Mouse (Mus musculus) intestine, embryonic 16.5 days (tissue): ENCODE data around the gene Lsm7. TPM values are rescaled to one million over a fixed set of nuclear protein-coding genes. Genes with fewer than 3 reads are reported as not detected.
"Not testable (repeated sequence)": the region's sequence is repeated elsewhere in the genome, so short reads cannot be mapped to it uniquely, and the experiment has no call there.

ENCODE experiments used
- ATAC-seq: fragments of 200-750 bp; cut with Nextera tagmentation; 2 replicates; pipeline ENCODE4 v1.8.0; 2017; ENCODE audit warnings: moderate TSS enrichment, moderate library complexity
- H3K27ac ChIP-seq: fragments of 300-500 bp; sonication (generic); 2 replicates; pipeline ENCODE4 v1.5.1; 2014; ENCODE audit warnings: mild to moderate bottlenecking, low read length
- H3K27me3 ChIP-seq: fragments of 300-500 bp; sonication (generic); replicated peaks from 2 replicates; pipeline ENCODE4 v1.6.1; 2014; ENCODE audit warnings: low read length, control low read depth, mixed read lengths; ENCODE audit not compliant: control insufficient read depth, insufficient read depth
- H3K36me3 ChIP-seq: fragments of 300-500 bp; sonication (generic); 2 replicates; pipeline ENCODE4 v1.6.1; 2014; ENCODE audit warnings: low read length, control low read depth; ENCODE audit not compliant: control insufficient read depth, insufficient read depth
- H3K4me1 ChIP-seq: fragments of 300-500 bp; sonication (generic); 2 replicates; pipeline ENCODE4 v1.6.1; 2014; ENCODE audit warnings: low read length, control low read depth, mixed read lengths; ENCODE audit not compliant: control insufficient read depth, insufficient read depth
- H3K4me2 ChIP-seq: fragments of 300-500 bp; sonication (generic); 2 replicates; pipeline ENCODE4 v1.6.1; 2014; ENCODE audit warnings: low read depth, low read length, control low read depth
- H3K4me3 ChIP-seq: fragments of 300-500 bp; sonication (generic); 2 replicates; pipeline ENCODE4 v1.5.1; 2014; ENCODE audit warnings: mild to moderate bottlenecking, low read length
- H3K9ac ChIP-seq: fragments of 300-500 bp; sonication (generic); 2 replicates; pipeline ENCODE4 v1.6.1; 2014; ENCODE audit warnings: low read depth, low read length
- H3K9me3 ChIP-seq: fragments of 300-500 bp; sonication (generic); 2 replicates; pipeline ENCODE4 v1.6.1; 2016; ENCODE audit warnings: low read length, control low read depth; ENCODE audit not compliant: control insufficient read depth
- WGBS: fragments of 180-500 bp; shearing (Covaris S2); extraction: QIAGEN DNeasy Blood & Tissue Kit; methylation state at CpG from one replicate; pipeline ENCODE4 v1.1.7; 2014; 5-methylcytosine and 5-hydroxymethylcytosine counted together
- polyA plus RNA-seq: library from polyadenylated mRNA; unstranded; fragments of >200 nt; fragmentation: Nextera tagmentation; extraction: Ambion mirVana; gene quantifications from 2 replicates; pipeline ENCODE4 v1.2.1, GENCODE M21; 2015

Lsm7 gene
- polyA plus RNA-seq, 1 experiment from 2014 or later: 240 TPM

DNA sequence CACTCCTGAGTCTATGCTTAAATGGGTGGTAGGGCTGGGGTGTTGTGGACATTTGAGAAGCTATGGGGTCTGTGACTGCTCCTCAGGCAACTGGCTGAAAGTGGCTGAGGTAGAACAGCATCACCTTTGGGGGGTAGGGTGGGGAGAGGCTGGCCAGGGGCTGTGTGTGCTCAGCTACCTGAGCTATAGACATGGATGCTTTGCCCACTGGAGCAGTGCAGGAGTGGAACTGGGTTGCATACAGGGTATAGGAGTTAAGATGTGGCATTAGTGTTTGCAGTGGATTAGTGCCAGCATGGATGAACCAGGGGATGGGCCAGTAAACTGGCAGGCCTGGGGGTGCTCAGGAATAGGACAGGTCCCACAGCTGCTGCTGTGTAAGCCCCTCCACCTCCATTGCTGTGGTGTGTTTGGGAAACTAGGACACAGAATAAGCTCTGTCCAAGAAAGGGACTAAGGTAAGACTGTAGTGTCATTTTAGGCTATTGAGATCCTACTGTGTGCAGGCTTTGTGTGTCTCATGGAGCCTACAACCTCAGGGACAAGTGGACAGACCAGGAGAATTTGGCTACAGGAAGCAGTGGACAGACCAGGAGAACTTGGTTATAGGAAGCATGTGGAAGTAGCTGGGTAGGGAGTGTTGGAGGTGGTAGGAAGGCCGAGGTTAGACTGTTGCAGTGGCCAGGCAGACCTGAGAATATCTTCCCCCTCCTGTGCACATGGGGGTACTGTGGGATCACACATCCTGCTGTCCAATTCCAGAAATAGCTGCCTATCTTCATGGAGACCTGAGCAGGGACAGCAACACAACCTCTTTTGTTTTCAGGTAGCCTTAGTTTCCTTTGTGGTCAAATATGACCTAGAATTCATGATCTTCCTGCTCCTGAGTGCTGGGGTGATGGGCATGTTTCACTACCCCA lies 25.4 kb downstream of the Lsm7 start:
- no peak overlapping the region for H3K4me2 ChIP-seq
- no peak overlapping the region for H3K9ac ChIP-seq
- peaks cover 4% of the 10 kb centered on the region; the same call in 1 of the 2 replicates for H3K36me3 ChIP-seq
- peaks cover 26% of the 10 kb centered on the region for H3K4me1 ChIP-seq
- 64% methylated on average over 1 of the region's 1 CpGs for WGBS
- no peak overlapping the region for H3K4me3 ChIP-seq
- no peak for ATAC-seq
- H3K27ac ChIP-seq: no peak overlapping the region
- peaks cover 13% of the 10 kb centered on the region for H3K27me3 ChIP-seq
- no peaks in the 10 kb centered on the region for H3K9me3 ChIP-seq

DNA sequence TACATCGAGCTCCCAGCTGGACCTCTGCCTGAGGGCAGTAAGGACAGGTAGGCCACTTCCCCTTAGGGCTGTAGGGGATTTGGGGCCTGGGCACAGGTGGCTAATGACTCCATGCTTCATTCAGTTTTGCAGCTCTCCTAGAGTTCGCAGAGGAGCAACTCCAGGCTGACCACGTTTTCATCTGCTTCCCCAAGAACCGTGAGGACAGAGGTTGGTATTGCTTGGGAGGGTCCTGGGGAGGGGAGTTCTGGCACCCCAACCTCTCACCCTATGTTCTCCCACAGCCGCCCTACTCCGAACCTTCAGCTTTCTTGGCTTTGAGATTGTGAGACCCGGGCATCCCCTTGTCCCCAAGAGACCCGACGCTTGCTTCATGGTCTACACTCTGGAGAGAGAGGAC lies 26.4 kb downstream of the Lsm7 start:
- H3K9ac ChIP-seq, H3K27me3 ChIP-seq, H3K36me3 ChIP-seq, H3K27ac ChIP-seq, ATAC-seq, H3K9me3 ChIP-seq, H3K4me3 ChIP-seq: not testable (repeated sequence)
- WGBS: 83% methylated on average over 9 of the region's 9 CpGs
- Histone ChIP-seq H3K4me1 (peaks cover 26% of the 10 kb centered on the region), H3K4me2 (peak overlapping the region; percentile 93; the same call in 1 of the 2 replicates)

DNA sequence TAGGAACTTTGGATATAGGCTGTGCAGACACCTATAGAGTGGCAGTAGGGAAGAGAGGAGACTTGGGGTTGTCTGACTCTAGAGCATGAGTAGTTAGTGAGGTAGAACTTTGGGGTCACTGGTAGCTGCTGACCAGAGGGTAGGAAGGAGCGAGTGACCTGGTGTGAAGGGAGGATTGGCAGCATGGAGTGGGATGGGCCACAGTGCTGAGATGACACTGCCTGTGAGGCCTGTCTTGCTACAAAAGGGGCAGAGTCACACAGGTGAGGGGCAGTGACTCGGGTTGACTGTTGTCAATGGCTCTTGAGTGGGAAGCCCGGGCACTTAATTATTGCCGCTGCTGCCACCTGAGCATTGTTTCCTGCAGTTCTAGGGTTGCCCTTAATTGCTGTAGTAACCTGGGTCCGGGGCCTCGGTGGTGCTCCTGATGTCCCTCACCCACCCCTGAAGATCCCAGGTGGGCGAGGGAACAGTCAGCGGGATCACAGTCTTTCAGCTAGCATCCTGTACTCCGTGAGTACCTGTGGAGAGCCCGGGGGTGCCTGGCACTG lies 27.1 kb downstream of the Lsm7 start:
- no peak for ATAC-seq
- WGBS: 66% methylated on average over 10 of the region's 10 CpGs
- peak overlapping the region; percentile 73 for H3K4me3 ChIP-seq

DNA sequence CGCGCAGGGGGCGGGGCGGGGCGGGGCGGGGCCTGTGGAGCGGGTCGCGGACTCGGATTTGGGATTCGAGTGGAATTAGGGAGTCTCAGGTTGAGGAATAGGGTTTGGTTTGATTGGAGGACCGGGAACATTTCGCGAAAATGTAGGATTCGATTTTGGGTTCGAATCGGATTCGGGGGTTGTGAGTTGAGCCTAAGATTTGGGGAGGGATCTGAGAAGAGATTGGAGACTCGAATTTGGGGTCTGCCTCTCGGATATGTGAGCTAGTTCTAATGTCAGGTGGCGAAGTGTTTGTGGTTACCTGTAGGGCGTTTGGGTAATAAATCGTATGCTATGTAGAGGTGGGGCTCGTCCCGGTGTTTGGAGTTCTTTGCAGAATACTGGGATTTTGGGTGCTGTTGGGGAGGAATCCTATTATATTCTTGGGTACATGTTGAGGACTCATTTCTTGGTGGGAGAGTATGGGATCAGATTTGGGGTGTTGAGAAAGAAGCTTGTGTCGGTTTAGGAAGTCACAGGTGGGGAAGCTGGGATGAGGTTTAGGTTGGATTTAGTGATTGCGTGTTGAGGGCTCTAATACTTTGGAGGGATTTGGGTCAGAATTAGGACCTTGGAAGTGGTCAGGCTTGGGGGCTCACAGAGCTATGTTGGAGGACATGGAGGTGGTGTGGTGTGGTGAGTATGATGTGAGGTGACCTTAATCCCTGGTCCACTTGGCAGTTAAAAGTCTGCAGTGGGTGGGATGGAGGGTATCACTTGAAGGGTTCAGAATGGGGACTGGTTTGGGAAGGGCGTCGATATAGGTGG lies 27.7 kb downstream of the Lsm7 start:
- no peak for ATAC-seq
- WGBS: 6% methylated on average over 28 of the region's 29 CpGs
- peaks cover 26% of the 10 kb centered on the region for H3K4me1 ChIP-seq
- H3K9me3 ChIP-seq: no peaks in the 10 kb centered on the region
- peak overlapping the region; percentile 91 for H3K27ac ChIP-seq
- H3K4me2 ChIP-seq: peak overlapping the region; percentile 93
- peaks cover 4% of the 10 kb centered on the region; the same call in 1 of the 2 replicates for H3K36me3 ChIP-seq
- no peaks in the 10 kb centered on the region for H3K27me3 ChIP-seq
- peak overlapping the region; percentile 73 for H3K4me3 ChIP-seq
- H3K9ac ChIP-seq: peak overlapping the region; percentile 94

More for the DNA sequence above, 27.1 kb downstream of the Lsm7 start:
- Histone ChIP-seq H3K4me2 (peak overlapping the region; percentile 93), H3K4me1 (peaks cover 26% of the 10 kb centered on the region), H3K9me3 (no peaks in the 10 kb centered on the region), H3K27ac (no peak overlapping the region), H3K9ac (peak overlapping the region; percentile 94), H3K36me3 (peaks cover 4% of the 10 kb centered on the region; the same call in 1 of the 2 replicates), H3K27me3 (no peaks in the 10 kb centered on the region)

DNA sequence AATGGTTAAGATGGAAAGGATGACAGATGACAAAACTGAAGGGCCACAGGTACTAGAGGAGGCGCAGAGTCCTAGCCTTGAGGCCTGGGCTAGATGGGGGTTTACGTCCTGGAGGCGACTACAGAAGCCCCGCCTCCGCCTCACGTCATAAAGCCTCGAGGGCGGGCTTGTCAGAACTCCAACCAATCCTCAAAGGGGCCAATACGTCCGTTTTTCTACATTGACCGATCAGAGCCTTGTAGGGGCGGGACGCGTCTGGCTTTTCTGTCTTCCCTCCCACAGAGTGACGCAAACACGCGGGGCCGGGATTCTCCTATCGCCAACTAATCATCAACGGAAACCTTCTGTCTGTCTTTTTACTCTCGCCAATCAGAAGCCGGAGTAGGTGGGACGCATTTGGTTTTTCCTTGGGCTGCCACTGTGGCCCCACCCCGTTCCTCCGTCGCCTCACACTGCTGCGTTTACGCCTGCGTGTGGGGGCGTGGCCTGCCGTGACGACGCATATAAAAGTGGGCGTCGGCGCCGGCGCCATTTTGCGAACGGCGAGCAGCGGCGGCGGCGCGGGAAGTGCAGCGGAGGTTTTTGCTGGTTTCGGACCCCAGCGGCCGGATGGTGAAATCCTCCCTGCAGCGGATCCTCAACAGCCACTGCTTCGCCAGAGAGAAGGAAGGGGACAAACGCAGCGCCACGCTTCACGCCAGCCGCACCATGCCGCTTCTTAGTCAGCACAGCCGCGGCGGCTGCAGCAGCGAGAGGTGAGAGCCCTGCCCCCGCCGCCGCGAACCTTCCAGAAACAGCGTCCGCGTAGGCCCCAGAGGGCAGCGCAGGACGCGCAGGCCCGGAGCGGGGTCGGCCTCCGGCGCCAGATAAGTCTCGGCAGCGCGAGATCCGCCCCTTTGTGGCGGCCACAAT lies 28.6 kb downstream of the Lsm7 start, which contains the start of gene Oaz1:
Gene Oaz1, plus strand, starts transcription at position 506 of the 912 bp plus-strand sequence.
- ATAC-seq: peak; percentile 98
- Histone ChIP-seq H3K4me3 (peak within 1 kb of the TSS; percentile 73), H3K4me1 (peaks cover 26% of the 10 kb centered on the region), H3K9me3 (no peaks in the 10 kb centered on the region), H3K27ac (peak within 1 kb of the TSS; percentile 91), H3K36me3 (peaks cover 4% of the 10 kb centered on the region; the same call in 1 of the 2 replicates), H3K9ac (peak within 1 kb of the TSS; percentile 94), H3K27me3 (no peaks in the 10 kb centered on the region), H3K4me2 (peak within 1 kb of the TSS; percentile 93)
- WGBS: under 1% methylated on average over 78 of the region's 82 CpGs

DNA sequence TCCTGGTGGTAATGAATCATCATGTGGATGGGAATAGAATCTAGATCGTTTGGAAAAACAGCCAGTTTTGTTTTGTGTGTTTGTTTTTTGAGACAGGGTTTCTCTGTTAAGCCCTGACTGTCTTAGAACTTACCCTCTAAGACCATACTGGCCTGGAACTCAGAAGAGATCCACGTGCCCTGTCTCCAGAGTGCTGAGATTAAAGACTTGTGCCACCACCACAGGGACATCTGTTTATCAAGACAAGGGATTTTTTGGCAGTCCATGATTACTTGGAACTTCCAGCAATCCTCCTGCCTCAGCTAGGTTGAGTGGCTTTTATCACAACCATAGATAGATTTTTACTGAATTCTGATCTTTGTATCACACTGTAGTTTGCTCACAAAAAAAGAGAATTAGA lies 30.2 kb downstream of the Lsm7 start:
- Histone ChIP-seq H3K9me3 (no peaks in the 10 kb centered on the region), H3K4me1 (peaks cover 13% of the 10 kb centered on the region), H3K36me3 (no peaks in the 10 kb centered on the region; the same call in 1 of the 2 replicates), H3K27ac (no peak overlapping the region), H3K9ac (no peak overlapping the region), H3K4me2 (no peak overlapping the region), H3K4me3 (no peak overlapping the region), H3K27me3 (no peaks in the 10 kb centered on the region)
- WGBS: 63% methylated on average over 2 of the region's 2 CpGs
- ATAC-seq: no peak

DNA sequence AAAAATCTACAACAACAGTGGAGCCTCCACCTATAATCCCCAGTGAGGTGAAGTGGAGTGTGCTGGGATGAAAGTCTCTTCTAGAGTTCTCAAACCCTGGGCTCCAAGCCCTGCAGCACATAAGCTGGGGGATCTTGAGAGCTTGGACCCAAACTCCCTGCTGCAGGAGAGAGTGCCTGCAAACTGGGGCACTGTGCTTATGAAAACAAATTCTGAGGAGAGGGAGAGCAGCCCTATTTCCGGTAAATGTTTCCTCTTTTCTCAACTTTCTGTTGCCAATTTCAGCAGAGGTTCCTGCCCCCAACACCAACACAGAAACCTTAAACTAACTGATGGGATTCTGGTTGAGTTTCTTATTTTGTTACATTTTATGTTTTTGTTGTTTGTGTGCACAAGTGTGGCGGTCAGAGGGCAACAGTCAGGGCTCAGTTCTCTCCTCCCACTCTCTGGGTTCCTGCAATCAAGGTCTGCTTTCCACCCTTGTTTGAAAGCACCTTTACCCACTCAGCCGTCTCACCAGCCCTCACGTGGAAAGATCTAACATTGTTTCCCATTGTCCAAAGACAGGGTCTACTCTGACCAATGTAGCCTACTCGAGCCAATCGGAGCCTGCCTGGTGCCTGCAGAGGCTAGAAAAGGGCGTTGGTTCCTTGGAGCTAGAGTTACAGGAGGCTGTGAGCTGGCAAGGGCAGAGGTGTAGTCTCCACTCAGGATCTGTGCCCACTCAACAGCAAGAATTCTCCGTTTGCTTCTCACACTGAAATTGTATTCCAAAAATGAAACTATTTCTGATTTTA lies 31.0 kb downstream of the Lsm7 start:
- WGBS: 63% methylated on average over 8 of the region's 8 CpGs
- no peak overlapping the region for H3K4me2 ChIP-seq
- no peaks in the 10 kb centered on the region for H3K27me3 ChIP-seq
- H3K27ac ChIP-seq: no peak overlapping the region
- no peaks in the 10 kb centered on the region for H3K9me3 ChIP-seq
- peaks cover 7% of the 10 kb centered on the region for H3K4me1 ChIP-seq
- no peak for ATAC-seq
- H3K36me3 ChIP-seq: no peaks in the 10 kb centered on the region; the same call in 1 of the 2 replicates
- no peak overlapping the region for H3K9ac ChIP-seq
- no peak overlapping the region for H3K4me3 ChIP-seq

DNA sequence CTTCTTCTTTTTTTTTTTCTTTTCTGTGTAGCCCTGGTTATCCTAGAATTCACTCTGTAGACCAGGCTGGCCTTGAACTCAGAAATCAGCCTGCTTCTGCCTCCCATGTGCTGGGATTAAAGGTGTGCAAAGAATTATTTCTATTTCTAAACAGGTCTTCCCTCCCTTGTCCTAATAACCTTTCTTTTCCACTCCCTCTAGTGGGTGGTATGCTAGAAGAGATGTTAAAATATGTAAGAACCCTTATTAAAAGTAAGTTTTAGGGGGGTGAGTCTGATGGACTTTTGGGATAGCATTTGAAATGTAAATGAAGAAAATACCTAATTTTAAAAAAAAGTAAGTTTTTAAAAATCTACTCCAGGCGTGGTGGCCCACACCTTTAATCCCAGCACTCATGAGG lies 31.7 kb downstream of the Lsm7 start:
- Histone ChIP-seq H3K9me3 (no peaks in the 10 kb centered on the region), H3K36me3 (no peaks in the 10 kb centered on the region; the same call in 1 of the 2 replicates), H3K27ac (no peak overlapping the region), H3K27me3 (no peaks in the 10 kb centered on the region), H3K4me1 (peaks cover 7% of the 10 kb centered on the region; the same call in 1 of the 2 replicates), H3K9ac (no peak overlapping the region), H3K4me3 (no peak overlapping the region), H3K4me2 (no peak overlapping the region)
- no peak for ATAC-seq
- WGBS: 73% methylated on average over 1 of the region's 1 CpGs
